Mouse (Mus musculus) spleen, adult 2 months (tissue): ENCODE results near the gene Prkg2. TPM values are rescaled to one million over a fixed set of nuclear protein-coding genes. Genes with fewer than 3 reads are reported as not detected.

Experiments
- DNase-seq, 2 experiments: peaks; one replicate each; pipeline versions ENCODE4 v3.0.0 to v3.0.0-alpha.2; 2012 to 2021; ENCODE audit warnings: low spot score in 2 of 2, low read depth in 1 of 2
- H3K27ac ChIP-seq: fragments of 200-500 bp; 2 replicates; pipeline ENCODE4 v1.5.1; 2012; ENCODE audit warnings: low read length, inconsistent platforms; ENCODE audit not compliant: insufficient read depth
- H3K27me3 ChIP-seq: fragments of 200-500 bp; 2 replicates; pipeline ENCODE4 v1.6.1; 2012; ENCODE audit warnings: mild to moderate bottlenecking, moderate library complexity, low read length, inconsistent platforms; ENCODE audit not compliant: control insufficient read depth, insufficient read depth
- H3K36me3 ChIP-seq: fragments of 200-500 bp; 2 replicates; pipeline ENCODE4 v1.6.1; 2012; ENCODE audit warnings: mild to moderate bottlenecking, low read length, inconsistent platforms; ENCODE audit not compliant: control insufficient read depth, insufficient read depth
- H3K4me1 ChIP-seq: fragments of 200-500 bp; 2 replicates; pipeline ENCODE4 v1.6.1; 2011; ENCODE audit warnings: inconsistent platforms; ENCODE audit not compliant: control insufficient read depth, insufficient read depth, insufficient read length
- H3K4me3 ChIP-seq: fragments of 200-500 bp; 2 replicates; pipeline ENCODE4 v1.5.1; 2011; ENCODE audit warnings: mild to moderate bottlenecking, inconsistent platforms; ENCODE audit not compliant: insufficient read depth, insufficient read length; ENCODE audit errors: extremely low read depth
- CTCF ChIP-seq: fragments of 200-500 bp; IDR thresholded peaks from 2 replicates; pipeline ENCODE4 v1.5.1; 2011; ENCODE audit warnings: mild to moderate bottlenecking, inconsistent platforms; ENCODE audit not compliant: insufficient read depth, insufficient read length, insufficient replicate concordance; ENCODE audit errors: extremely low read depth
- POLR2A ChIP-seq: fragments of 200-500 bp; IDR thresholded peaks from 2 replicates; pipeline ENCODE4 v1.6.1; 2011; ENCODE audit warnings: low read depth, low read length, inconsistent platforms
- WGBS: fragments of 180-500 bp; shearing (Covaris S2); methylation state at CpG from one replicate; pipeline ENCODE4 v1.1.7; 2018; 5-methylcytosine and 5-hydroxymethylcytosine counted together
- polyA plus RNA-seq: library from polyadenylated mRNA; depleted of rRNA; stranded (reverse); fragments of >200 nt; gene quantifications from 2 replicates; pipeline ENCODE4 v1.2.3, GENCODE M21; 2012; rRNA removed

The Prkg2 gene
- polyA plus RNA-seq: 0.02 TPM in 2 replicates

DNA sequence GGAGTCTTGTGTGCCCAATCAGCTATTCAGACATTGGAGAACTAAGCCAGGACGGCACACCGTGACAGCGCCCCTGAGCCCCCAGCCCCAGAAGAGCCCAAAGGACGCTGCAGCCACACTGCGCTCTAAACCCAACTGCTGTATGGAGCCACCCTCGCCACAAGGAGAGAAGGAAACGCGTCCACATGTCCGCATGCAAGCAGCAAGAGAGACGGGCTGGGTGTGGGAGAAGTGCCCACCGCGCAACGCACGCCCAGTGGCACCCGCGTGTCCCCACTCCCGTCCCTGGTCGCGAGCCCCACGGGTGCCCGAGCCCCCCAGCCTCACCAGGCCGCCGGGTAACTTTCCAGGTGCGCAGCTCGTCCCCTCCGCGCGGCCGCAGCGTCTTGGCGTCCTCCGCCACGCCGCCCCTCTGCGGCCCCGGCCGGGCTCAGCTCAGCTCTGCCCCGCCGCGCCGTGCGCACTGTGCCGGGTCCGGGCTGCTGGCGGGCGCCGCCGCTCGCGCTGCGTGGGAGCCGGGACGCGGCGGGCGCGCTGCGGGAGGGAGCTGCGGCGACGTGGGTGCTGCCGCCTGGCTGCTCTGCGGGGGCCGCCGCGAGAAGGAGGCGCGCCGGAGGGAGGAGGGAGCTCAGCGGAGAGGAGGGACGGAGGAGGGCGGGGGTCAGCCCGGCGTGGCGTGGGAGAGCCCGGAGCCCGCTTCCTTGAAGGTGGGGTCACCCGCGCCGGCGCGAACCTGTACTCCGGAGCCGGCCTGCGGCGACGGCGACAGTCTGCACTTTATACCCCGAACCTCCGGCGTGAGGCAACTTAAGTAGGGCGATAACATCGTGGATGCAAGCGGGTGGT is at the start of gene Prkg2:
Gene Prkg2 (minus strand): TSS at position 756 of the 846 bp plus-strand sequence.
- no peak within 1 kb of the TSS for H3K4me3 ChIP-seq
- no peaks in the 10 kb centered on the region for H3K36me3 ChIP-seq
- H3K27me3 ChIP-seq: peaks cover 2% of the 10 kb centered on the region; the same call in 1 of the 2 replicates
- H3K4me1 ChIP-seq: no peaks in the 10 kb centered on the region
- no peak within 1 kb of the TSS for H3K27ac ChIP-seq
- TF ChIP-seq CTCF: no peak
- no peak for TF ChIP-seq POLR2A
- 5% methylated on average over 93 of the region's 94 CpGs for WGBS
- no peak for DNase-seq

- Histone ChIP-seq H3K4me1 (no peaks in the 10 kb centered on the region), H3K36me3 (no peaks in the 10 kb centered on the region), H3K27me3 (no peaks in the 10 kb centered on the region), H3K4me3 (no peak overlapping the region), H3K27ac (no peak overlapping the region)
- TF ChIP-seq CTCF (no peak), POLR2A (no peak)
- 47% methylated on average over 5 of the region's 5 CpGs for WGBS
- no peak for DNase-seq
Observed at GRCm38 (mm10) chr5:99083955-99084354, 46.8 kb upstream of the Prkg2 start.

GRCm38 (mm10) chr5:99078375-99078774 is 41.2 kb upstream of the Prkg2 start:
- no peak for TF ChIP-seq CTCF
- no peak for TF ChIP-seq POLR2A
- no peaks in the 10 kb centered on the region for H3K36me3 ChIP-seq
- H3K4me3 ChIP-seq: no peak overlapping the region
- WGBS: 60% methylated on average over 2 of the region's 2 CpGs
- H3K27me3 ChIP-seq: no peaks in the 10 kb centered on the region
- DNase-seq: no peak
- no peak overlapping the region for H3K27ac ChIP-seq
- no peaks in the 10 kb centered on the region for H3K4me1 ChIP-seq

GRCm38 (mm10) chr5:99068391-99068790 is 31.2 kb upstream of the Prkg2 start:
- WGBS: 93% methylated on average over 2 of the region's 2 CpGs
- Histone ChIP-seq H3K36me3 (no peaks in the 10 kb centered on the region), H3K27me3 (no peaks in the 10 kb centered on the region), H3K4me1 (no peaks in the 10 kb centered on the region), H3K27ac (no peak overlapping the region), H3K4me3 (no peak overlapping the region)
- DNase-seq: no peak
- TF ChIP-seq POLR2A (no peak), CTCF (no peak)

DNA sequence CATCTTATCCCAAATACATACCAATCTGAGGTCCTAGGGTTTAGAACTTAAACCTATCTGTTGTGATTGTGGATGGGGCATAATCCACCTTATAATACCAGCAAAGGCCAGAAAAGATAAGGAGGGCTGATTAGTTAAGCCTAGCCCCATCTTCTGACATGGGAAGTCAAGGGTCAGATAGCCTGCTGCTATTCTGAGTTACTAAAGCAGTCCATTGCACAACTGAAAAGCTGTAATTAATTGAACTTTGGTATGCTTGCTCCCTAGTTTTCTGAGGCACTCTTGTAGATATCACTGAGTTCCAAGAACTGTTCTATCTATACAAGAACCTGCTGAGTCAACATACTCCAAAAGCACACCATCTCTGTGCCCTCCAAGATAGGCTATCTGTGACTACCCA is 25.4 kb upstream of the Prkg2 start:
- no peaks in the 10 kb centered on the region for H3K27me3 ChIP-seq
- no peak for DNase-seq
- no peaks in the 10 kb centered on the region for H3K4me1 ChIP-seq
- no peak overlapping the region for H3K4me3 ChIP-seq
- H3K27ac ChIP-seq: no peak overlapping the region
- TF ChIP-seq POLR2A (no peak), CTCF (no peak)
- no peaks in the 10 kb centered on the region for H3K36me3 ChIP-seq

DNA sequence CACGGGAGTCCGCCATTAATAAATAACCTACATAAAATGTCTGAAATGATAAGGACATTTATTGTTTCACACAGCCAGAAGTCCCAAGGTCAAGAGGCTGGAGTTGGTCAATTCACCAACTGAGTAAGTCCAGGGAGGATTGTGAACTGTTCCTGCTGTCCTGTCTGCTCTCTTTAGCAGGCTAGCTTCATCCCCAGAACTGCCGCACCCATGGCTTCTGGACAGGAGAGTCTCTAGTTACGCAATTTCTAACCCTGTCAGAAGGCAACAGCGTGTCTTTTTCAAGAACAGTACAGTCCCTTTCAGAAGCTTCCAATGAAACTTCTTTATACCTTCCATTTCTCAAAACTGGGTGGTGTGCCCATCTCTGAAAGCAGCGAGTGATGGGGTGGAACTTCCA is 1.9 kb upstream of the Prkg2 start:
- H3K4me1 ChIP-seq: no peaks in the 10 kb centered on the region
- TF ChIP-seq POLR2A: no peak
- TF ChIP-seq CTCF: no peak
- DNase-seq: no peak
- H3K4me3 ChIP-seq: no peak overlapping the region
- peaks cover 2% of the 10 kb centered on the region; the same call in 1 of the 2 replicates for H3K27me3 ChIP-seq
- 86% methylated on average over 6 of the region's 6 CpGs for WGBS
- H3K36me3 ChIP-seq: no peaks in the 10 kb centered on the region
- H3K27ac ChIP-seq: no peak overlapping the region

DNA sequence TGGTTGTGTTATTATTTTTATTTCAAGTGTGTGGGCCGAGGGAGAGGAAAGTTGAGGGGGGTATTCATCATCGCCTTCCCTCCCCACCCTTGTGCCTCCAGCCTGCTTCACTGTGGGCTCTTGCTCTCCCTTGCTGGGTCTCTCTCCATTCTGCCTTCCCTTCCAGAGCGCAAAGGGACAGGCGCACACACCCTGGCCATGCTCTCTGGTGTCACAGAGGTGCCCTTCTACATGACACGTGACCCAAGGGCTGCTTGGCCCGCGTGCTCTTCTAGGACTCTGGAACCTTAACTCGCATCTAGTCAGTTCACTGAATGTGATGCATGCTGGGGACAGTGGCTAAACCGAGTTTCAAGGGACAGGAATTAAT is 276 bp upstream of the Prkg2 start:
- H3K4me1 ChIP-seq: no peaks in the 10 kb centered on the region
- no peak for DNase-seq
- H3K36me3 ChIP-seq: no peaks in the 10 kb centered on the region
- 14% methylated on average over 9 of the region's 9 CpGs for WGBS
- peaks cover 2% of the 10 kb centered on the region; the same call in 1 of the 2 replicates for H3K27me3 ChIP-seq
- TF ChIP-seq POLR2A: no peak
- no peak for TF ChIP-seq CTCF
- no peak overlapping the region for H3K4me3 ChIP-seq
- no peak overlapping the region for H3K27ac ChIP-seq
